Mouse (Mus musculus): ENCODE results near the gene Dera. TPM values are rescaled to one million over a fixed set of nuclear protein-coding genes. Genes with fewer than 3 reads are reported as not detected.
A peak's percentile ranks its signal among the peaks of the same experiment; 100 is the strongest.

Gene Dera
- polyA plus RNA-seq, 1 experiment from 2014 or later = 12.6 TPM

- Histone ChIP-seq H3K4me1 (replicated peaks) (no peaks in the 10 kb centered on the region), H3K36me3 (no peaks in the 10 kb centered on the region), H3K9me3 (no peaks in the 10 kb centered on the region), H3K27me3 (no peaks in the 10 kb centered on the region), H3K4me3 (no peak overlapping the region), H3K27ac (replicated peaks) (no peak overlapping the region), H3K4me2 (no peak overlapping the region), H3K9ac (no peak overlapping the region)
- 75% methylated on average over 9 of the region's 9 CpGs for WGBS
- no peak for ATAC-seq (ENCODE audit: low FRiP score, low read depth)
Measured at GRCm38 (mm10) chr6:137816508-137816907, 62.2 kb downstream of the Dera start.

GRCm38 (mm10) chr6:137822550-137822949 is 68.2 kb downstream of the Dera start:
- WGBS = 76% methylated on average over 5 of the region's 5 CpGs
- H3K9me3 ChIP-seq = no peaks in the 10 kb centered on the region

DNA sequence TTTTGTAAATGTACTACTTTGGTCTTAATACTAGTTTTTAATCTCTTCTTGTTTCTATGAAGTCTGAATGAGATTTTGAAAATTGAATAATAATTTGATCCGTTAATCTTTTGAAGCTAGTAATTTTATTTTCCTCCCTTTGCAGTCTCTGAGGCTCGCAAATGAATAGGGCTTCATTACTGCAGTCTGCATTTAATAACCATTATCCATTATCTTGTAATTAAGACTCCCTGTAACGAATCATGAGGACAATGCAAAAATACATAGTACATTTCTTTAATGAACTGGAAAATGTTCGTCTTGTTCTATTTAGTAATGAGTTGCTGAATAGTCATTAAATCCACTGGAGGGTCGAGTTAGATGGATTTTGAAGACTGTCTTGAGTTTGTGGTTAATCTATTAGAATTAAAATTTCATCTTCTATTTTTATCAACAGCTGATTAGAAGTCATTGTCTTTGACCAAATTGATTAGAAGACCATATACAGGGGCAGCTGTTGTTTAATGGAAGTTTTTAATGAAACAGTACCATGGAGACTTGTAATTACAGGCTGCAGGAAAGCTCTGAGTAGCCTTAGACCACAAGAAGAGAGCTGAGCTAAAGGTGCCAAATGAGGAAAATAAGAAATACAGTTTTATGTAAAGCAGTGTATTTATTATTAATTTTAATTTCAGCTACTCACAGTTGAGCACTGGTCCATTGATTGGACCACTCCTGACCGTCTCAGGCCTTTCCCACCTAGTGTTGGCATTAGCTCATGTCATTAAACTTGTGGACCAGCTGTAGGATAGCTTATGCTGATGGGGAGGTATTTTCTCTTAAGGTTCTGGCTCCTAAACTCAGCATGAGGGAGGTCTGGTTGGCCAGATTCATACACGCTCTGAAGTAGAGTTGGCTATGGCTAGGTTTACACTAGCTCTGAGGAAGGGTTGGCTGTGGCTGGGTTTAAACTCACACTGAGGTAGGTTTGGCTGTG is 70.0 kb downstream of the Dera start:
- no peak overlapping the region for H3K4me3 ChIP-seq
- H3K9ac ChIP-seq = no peak overlapping the region
- no peaks in the 10 kb centered on the region for H3K27me3 ChIP-seq
- peak; percentile 47; the same call in 1 of the 2 replicates for ATAC-seq (ENCODE audit: low FRiP score, low read depth)
- no peaks in the 10 kb centered on the region for H3K9me3 ChIP-seq
- peaks cover 2% of the 10 kb centered on the region; the same call in 1 of the 2 replicates for H3K4me1 ChIP-seq (replicated peaks)
- H3K4me2 ChIP-seq = no peak overlapping the region
- 48% methylated on average over 7 of the region's 7 CpGs for WGBS
- H3K36me3 ChIP-seq = no peaks in the 10 kb centered on the region
- H3K27ac ChIP-seq (replicated peaks) = no peak overlapping the region

More at GRCm38 (mm10) chr6:137822550-137822949, 68.2 kb downstream of the Dera start:
- H3K4me1 ChIP-seq (replicated peaks) = peaks cover 2% of the 10 kb centered on the region; the same call in 1 of the 2 replicates
- no peak overlapping the region for H3K27ac ChIP-seq (replicated peaks)
- no peak overlapping the region for H3K4me3 ChIP-seq
- no peak overlapping the region for H3K9ac ChIP-seq
- no peak overlapping the region for H3K4me2 ChIP-seq
- ATAC-seq (ENCODE audit: low FRiP score, low read depth) = no peak
- H3K36me3 ChIP-seq = no peaks in the 10 kb centered on the region
- H3K27me3 ChIP-seq = no peaks in the 10 kb centered on the region

DNA sequence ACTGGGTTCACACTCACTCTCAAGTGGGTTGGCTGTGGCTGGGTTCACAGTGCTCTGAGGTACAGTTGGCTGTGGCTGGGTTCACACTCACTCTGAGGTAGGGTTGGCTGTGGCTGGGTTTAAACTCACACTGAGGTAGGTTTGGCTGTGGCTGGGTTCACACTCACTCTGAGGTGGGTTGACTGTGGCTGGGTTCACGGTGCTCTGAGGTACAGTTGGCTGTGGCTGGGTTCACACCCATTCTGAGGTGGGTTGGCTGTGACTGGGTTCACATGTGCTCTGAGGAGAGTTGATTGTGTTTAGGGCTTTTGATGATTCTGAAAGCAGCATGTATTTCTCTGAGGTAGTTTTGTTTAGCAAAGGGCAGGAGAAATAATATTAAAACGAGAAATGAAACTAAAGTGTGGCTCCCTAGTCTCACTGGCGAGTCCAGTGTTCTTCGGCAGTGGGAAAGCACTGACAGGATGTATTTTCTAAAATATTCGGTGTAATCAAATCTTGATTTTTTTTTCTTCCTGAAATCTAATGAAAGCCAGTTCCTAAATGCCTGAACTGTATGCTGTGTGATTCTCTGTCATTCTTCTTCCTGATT is 70.8 kb downstream of the Dera start:
- H3K4me3 ChIP-seq = no peak overlapping the region
- H3K27ac ChIP-seq (replicated peaks) = no peak overlapping the region
- no peaks in the 10 kb centered on the region for H3K9me3 ChIP-seq
- peak; percentile 53 for ATAC-seq (ENCODE audit: low FRiP score, low read depth)
- no peak overlapping the region for H3K4me2 ChIP-seq
- WGBS = 85% methylated on average over 5 of the region's 5 CpGs
- H3K9ac ChIP-seq = no peak overlapping the region
- H3K27me3 ChIP-seq = no peaks in the 10 kb centered on the region
- H3K4me1 ChIP-seq (replicated peaks) = peaks cover 2% of the 10 kb centered on the region; the same call in 1 of the 2 replicates
- H3K36me3 ChIP-seq = no peaks in the 10 kb centered on the region

DNA sequence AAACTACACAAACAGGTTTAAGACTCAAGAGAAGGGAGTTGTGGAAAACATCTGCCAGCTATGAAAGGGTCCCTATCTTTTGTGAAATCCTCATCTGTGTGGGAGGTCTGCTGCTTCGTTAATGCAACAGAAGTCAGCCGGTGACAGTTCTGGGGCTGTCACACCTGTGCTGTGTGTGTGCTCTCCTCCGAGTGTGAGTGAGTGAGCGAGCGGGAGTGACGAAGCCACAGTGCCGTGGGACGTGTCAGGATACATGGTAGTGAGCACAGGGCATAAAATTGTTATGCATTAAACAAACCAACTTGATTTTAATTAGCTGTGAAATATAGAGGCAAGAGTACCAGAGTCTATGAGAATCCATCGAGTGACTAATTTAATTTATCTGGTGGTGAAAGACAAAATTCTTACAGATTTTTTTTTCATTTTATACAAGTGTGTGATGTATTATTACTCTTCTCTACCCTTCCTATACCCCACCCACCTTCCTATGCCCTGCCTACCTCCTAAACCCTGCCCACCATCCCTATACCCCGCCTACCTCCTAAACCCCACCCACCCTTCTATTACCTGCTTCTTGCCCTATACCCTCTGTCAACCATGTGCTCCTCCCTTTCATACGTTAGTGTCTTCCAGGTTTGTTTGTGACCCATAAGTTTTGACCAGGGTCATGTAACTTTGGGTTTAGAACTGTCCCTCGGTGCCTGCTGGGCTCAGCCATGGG is 74.9 kb downstream of the Dera start:
- Histone ChIP-seq H3K36me3 (no peaks in the 10 kb centered on the region), H3K4me2 (no peak overlapping the region), H3K9me3 (no peaks in the 10 kb centered on the region), H3K4me3 (no peak overlapping the region), H3K27ac (replicated peaks) (no peak overlapping the region), H3K27me3 (no peaks in the 10 kb centered on the region), H3K9ac (no peak overlapping the region), H3K4me1 (replicated peaks) (no peaks in the 10 kb centered on the region; the same call in 1 of the 2 replicates)
- ATAC-seq (ENCODE audit: low FRiP score, low read depth) = no peak
- WGBS = 81% methylated on average over 12 of the region's 12 CpGs

DNA sequence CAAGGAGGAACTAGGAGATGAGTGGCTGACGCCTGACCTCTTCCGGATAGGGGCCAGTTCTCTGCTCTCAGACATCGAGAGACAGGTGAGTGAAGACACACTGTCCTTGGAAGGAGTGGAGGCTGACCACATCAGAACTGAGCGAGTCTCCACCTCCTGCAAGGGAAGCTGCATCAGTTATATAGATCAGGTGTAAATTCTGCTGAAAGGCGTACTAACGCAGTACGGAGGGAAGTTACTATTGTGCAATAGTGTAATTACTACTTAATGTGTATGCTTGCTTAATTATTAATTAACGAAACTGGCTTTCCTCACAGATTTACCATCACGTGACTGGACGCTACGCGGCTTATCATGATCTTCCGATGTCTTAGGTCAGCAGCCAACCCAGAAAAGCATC is 82.5 kb downstream of the Dera start:
- Histone ChIP-seq H3K4me2 (no peak overlapping the region), H3K27me3 (no peaks in the 10 kb centered on the region), H3K9ac (no peak overlapping the region), H3K4me3 (no peak overlapping the region), H3K4me1 (replicated peaks) (no peaks in the 10 kb centered on the region), H3K36me3 (no peaks in the 10 kb centered on the region), H3K9me3 (no peaks in the 10 kb centered on the region), H3K27ac (replicated peaks) (no peak overlapping the region)
- no peak for ATAC-seq (ENCODE audit: low FRiP score, low read depth)
- WGBS = 88% methylated on average over 13 of the region's 13 CpGs

DNA sequence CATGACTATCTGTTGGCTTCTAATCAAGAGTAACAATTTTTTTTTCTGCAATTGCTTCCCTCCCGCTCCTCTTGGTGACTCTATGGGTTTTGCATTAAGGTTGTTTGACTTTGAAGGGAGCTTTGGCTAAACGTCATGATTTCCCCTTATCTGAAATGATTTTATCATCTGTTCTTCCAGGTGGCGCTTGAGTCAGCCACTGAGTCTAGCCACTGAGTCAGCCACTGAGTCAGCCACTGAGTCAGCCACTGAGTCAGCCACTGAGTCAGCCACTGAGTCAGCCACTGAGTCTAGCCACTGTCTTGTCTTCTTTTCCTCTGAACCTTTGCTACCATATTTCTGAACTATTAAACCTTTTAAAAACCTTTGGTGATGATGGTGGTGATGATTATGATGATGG is 89.0 kb downstream of the Dera start:
- WGBS = 91% methylated on average over 3 of the region's 3 CpGs
- Histone ChIP-seq H3K4me1 (replicated peaks) (no peaks in the 10 kb centered on the region), H3K36me3 (no peaks in the 10 kb centered on the region), H3K9ac (no peak overlapping the region), H3K27ac (replicated peaks) (no peak overlapping the region), H3K27me3 (no peaks in the 10 kb centered on the region), H3K4me2 (no peak overlapping the region), H3K4me3 (no peak overlapping the region), H3K9me3 (no peaks in the 10 kb centered on the region)
- ATAC-seq (ENCODE audit: low FRiP score, low read depth) = no peak

GRCm38 (mm10) chr6:137857198-137858194 is 103.2 kb downstream of the Dera start:
- no peaks in the 10 kb centered on the region for H3K4me1 ChIP-seq (replicated peaks)
- H3K4me2 ChIP-seq = no peak overlapping the region
- 94% methylated on average over 10 of the region's 10 CpGs for WGBS
- H3K4me3 ChIP-seq = no peak overlapping the region
- H3K36me3 ChIP-seq = no peaks in the 10 kb centered on the region
- H3K9me3 ChIP-seq = no peaks in the 10 kb centered on the region
- ATAC-seq (ENCODE audit: low FRiP score, low read depth) = no peak
- no peaks in the 10 kb centered on the region for H3K27me3 ChIP-seq
- H3K27ac ChIP-seq (replicated peaks) = no peak overlapping the region
- no peak overlapping the region for H3K9ac ChIP-seq

DNA sequence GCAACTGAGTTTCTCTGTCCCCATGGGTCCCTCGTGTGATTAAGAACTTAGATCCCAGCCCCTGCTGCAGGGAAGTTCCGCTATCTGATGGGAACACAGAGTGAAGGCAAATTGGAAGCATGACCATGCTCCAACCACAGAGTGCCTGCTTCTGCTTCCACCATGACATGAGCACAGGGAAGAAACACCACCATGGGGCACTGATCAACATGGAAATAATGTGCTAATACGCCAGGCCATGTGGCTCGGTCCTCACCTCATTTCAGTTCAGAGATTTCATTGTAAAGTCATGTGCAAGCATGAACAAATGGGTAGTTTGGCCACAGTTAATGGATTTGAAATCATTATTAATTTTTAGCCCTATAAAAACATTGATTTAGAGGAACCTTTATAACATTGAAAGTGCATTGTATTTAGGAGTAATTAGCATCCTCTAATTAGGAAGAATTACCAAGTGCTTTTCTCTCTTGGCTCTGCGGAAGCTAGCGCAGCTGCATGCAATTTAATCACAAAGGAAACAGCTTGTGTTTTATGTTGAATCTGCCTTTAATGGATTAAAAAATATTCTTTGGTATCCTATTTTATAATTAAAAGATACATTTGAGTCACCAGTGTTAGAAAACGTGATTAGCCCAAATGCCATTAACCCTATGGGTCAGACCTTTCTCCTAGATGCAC is 115.7 kb downstream of the Dera start:
- Histone ChIP-seq H3K4me2 (no peak overlapping the region), H3K36me3 (no peaks in the 10 kb centered on the region), H3K9me3 (no peaks in the 10 kb centered on the region), H3K4me3 (no peak overlapping the region), H3K27ac (replicated peaks) (no peak overlapping the region), H3K27me3 (no peaks in the 10 kb centered on the region), H3K9ac (no peak overlapping the region), H3K4me1 (replicated peaks) (no peaks in the 10 kb centered on the region)
- 67% methylated on average over 7 of the region's 7 CpGs for WGBS
- ATAC-seq (ENCODE audit: low FRiP score, low read depth) = no peak

DNA sequence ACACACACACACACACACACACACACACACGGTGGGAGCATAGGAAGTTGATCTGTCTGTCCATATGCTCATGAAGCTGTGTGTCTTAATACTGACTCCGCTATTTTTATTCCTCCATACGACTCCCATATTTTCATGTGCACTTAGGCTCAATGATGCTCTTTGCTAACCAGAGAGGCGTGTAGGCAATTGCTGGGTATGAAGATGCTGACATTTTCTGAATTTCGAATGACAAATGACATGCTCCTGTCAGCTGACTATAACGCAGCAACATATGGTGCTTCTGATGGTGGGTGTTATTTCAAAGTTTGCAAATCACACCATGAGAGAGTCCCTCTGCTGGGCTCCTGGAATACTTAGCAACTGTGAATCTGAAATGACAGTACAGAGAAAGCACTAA is 116.3 kb downstream of the Dera start:
- H3K9ac ChIP-seq = no peak overlapping the region
- WGBS = 76% methylated on average over 6 of the region's 6 CpGs

More for the DNA sequence above, 116.3 kb downstream of the Dera start:
- Histone ChIP-seq H3K36me3 (no peaks in the 10 kb centered on the region), H3K4me2 (no peak overlapping the region), H3K4me1 (replicated peaks) (no peaks in the 10 kb centered on the region), H3K4me3 (no peak overlapping the region), H3K27me3 (no peaks in the 10 kb centered on the region), H3K9me3 (no peaks in the 10 kb centered on the region), H3K27ac (replicated peaks) (no peak overlapping the region)
- ATAC-seq (ENCODE audit: low FRiP score, low read depth) = no peak

Measured in hindbrain, embryonic 15.5 days (tissue).